Mouse (Mus musculus) c-Kit-positive CD71-positive TER-119-negative erythroid progenitor cells, embryonic 14.5 days (primary cell): ENCODE results near the gene Mical3.

Experiments
- DNase-seq: peaks from one replicate; pipeline ENCODE4 v3.0.0-alpha.2; 2013; ENCODE audit warnings: low read depth

Gene Mical3

DNA sequence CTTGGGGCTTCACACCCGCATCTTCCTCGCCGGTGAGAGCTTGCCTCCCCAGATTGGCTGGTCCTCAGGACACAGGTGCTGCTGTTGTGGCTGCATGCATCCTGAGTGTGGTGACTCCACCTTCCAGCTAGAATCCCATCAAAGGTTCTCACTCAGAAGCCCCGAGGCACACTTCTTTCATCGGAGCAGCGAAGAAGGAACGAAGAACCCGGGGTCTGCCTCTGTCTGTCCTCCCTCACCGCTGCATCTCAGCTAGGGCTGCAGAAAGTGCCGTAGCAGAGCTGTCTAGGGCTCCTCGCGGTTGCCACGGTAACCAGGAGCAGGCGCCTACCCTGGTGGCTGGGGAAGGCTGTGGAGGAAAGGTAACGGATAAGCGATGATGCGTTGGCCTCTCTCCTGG, at the start of gene Mical3:
Gene Mical3 (minus strand): TSS at position 227 of the 400 bp plus-strand sequence.
- DNase-seq, result no peak

DNA sequence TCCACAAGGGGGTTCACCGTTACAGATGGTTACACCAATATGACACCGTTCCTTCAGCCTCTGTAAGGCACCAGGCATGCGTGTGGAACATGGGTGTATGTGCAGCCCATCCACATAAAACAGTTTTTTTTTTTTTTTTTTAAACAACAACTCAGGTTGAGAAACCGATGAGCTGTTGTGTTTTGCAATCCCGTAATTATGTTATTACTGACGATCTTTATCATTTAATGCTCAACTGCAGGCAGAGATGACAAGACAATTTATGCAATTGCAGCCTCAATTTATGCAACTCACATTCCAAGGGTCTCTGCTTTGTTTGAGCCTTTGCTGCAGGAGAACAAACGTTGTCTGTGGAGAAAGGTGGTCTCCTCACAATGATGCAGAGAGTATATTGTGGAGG, 49.0 kb upstream of the Mical3 start:
- DNase-seq, result no peak

DNA sequence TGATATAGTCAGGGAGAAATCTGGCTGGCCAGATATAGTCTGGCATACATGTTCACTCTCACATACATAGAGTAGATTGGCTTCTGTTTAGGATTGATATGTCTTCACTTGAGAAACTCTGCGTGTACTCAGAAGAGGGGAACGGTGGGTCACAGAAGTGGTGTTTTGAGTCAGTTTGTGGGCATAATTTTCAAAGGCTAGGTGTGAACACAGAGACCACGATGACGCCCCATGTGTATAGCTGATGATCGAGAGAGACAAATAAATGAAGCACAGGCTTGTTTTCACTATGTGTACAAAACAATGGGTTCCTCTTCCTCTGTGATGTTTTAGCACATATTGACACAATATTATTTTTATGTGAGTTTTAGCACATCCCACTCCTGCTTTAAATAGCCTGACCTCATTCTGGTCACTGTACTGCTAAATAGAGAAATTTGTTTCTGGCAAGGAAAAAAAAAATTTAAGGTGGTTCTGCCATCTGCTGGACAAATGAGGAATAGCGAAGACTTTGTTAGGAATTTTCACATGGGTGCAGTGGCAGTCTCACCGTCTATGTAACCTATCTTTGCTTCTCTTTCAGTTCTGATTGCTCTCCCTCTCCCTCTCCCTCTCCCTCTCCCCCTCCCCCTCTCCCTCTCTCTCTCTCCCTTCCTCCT, 48.0 kb upstream of the Mical3 start:
- peak; percentile 49 for DNase-seq

DNA sequence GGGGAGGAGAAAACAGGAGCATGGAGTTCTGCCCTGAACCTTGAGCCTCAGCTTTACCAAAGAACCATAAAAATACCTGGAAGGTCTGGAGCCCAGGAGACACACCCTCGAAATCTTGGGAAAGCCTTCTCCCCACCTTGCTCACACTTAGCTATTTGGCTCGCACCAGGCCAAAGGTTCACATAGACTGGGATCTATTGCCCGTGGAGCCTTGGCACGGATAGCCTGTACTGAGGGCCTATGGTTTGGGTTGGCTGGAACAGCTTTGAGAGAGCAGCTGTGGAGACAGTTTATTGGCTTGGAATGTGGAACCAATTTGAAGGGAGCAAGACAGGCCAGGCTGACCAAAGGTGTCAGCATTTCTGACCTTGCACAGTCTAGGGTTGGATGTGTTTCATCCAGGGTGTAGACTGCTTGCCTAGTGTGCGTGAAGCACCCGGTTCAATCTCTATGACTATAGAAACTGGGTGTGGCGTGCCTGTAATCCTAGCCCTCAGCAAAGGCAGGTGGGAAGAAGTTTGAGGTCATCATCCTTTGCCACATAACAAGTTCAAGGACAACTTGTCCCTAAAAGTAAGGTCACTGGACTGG, 46.4 kb upstream of the Mical3 start:
- no peak for DNase-seq

DNA sequence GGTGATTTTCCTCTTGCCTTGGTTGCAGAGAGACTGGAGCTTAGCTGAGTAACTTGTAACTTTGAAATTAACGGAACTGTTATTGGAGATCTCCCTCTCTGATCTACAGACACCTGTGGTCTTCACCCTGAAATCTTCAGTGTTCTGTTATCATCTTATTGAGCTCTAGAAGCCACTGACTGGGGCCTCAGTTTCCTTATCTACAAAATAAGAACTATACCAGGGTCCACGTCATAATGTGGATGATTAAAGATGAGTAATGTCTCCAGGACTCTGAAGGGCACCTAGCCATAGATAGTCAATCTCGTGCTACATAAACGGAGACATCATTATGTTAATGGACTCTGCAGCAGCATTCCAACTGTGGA, 45.9 kb upstream of the Mical3 start:
- DNase-seq, result no peak

DNA sequence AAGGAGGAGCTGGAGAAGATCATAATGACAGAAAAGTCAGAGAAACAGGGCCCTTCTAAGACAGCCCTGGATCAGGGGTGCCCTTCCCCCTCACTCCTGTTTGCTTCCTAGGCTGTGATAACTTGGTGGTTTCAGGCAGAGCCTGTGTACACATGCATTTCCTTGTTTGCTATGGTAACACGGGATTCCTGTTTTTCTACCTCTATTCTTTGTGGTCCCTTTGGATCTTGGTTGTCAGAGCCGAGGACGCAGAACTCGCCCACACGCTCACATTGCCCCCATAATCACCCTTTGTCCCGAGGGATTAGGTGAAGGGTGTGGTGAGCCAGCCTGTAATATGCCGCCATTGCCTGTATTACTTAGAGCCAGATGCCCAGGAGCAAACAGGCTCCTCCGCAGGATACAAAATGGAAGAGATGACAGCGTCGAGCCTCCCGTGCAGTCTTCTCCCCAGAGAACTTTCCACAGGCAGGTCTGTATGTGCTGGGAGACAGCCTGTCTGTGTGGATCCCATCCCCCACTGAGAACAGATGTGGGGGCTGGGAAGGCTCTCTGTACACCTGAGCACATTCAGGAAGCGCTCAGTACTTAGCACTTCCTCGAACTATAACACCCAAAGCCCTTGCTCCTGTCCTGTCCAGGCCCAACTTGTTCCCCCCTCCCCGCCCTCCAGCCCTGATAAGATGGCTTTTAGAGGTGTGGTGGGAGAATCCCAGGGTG, 45.4 kb upstream of the Mical3 start:
- DNase-seq, result no peak

DNA sequence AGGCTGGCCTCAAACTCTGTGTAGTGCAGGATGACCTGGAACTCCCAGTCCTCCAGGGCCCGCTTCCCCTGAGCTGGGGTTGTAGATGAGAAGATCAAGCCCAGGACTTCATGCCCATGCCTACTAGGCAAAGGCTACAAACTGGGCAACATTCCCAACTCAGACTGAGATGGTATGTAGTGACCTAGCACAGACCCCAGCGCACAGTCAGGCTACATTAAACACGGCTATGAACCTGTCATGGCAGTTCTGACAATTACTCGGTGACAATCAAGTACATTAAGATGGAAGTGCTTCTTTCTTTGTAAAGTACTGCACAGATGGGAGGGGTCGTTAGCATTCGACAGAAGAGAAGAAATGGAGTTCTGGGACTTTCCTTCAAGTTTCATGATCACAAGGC, 44.0 kb upstream of the Mical3 start:
- DNase-seq, result no peak

DNA sequence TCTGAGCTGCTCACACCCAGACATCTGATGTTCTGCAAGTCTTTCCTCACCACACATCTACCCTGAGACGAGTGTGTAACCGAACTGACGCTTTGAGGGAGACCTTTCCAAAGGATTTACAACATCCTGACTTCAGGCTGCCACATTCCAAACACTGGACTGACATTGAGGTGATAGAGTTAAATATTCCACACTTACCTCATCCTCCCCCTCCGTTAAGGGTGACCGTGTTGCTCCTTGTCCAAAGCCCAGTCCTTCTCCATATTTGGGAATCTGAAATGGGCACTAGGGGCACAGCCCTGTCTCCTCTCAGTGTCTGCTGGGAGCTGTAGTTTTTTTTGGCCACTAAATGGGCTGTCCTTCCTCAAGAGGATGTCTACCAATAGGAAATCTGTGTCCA, 42.7 kb upstream of the Mical3 start:
- DNase-seq, result no peak

DNA sequence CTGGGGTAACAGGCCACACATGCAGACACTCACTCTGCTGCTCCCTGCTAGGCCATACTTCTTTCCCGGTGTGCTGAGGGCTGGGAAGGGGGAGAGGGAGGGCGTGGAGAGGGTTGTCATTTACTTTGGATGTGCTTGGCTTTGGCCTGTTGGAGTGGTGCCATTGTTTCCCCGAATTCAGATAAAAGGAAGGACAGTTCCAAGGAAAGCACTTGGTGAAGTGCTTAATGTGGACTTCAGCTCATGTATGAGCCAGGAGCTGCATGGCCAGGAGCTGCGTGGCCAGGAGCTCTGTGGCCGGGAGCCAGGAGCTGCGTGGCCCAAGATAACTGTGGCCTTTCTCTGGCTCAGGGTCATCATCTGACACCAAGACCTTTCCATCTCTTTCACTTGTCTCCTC, 40.3 kb upstream of the Mical3 start:
- no peak for DNase-seq

DNA sequence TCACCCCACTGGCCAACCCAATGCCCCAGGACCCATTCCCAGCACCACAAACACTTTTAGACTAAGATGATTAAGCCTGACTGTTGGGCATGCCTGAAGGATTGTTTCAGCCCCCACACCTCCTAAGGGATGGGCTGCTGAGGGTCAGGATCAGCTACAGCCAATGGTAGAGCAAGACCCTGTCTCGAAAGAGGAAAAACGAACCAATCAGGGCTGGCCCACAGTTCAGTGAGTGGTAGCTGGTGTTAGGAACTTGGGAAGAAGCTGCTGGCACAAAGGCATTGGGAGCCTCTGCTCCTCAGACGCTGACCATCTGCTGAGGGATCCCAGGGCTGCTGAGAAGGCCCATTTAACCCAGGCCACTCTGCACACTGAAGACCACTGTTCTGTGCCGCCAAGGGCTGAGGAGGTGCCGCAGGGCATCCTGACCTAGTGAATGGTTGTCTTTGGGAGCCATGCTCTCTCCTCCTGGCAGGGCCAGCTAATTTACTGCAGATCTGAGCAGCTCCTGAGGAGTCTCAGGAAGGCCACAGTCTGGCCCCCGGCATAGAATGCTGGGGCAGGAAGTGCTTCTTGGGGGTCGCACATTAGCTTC, 36.7 kb upstream of the Mical3 start:
- no peak for DNase-seq

DNA sequence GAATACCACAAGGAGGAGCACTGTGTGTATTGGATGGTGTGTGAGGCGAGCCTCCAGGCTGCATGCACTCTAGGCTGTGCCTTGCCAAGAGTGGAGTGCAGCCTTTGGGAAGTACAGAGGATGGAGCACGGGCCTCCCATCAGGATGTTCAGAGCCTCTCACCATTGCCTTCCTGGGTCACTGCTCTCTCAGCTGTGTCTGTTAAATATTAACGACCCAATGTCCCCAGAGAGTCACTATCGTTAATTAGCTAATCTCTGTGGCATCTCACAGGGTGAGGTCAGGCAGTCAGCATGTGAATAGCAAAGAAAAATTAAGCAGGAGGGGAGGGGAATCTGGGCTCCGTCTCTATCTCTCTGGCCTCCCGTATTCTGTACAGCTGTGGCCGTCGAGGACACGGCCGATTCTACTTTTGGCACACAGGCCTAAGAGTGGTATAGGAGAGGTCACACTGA, 35.3 kb upstream of the Mical3 start:
- no peak for DNase-seq

DNA sequence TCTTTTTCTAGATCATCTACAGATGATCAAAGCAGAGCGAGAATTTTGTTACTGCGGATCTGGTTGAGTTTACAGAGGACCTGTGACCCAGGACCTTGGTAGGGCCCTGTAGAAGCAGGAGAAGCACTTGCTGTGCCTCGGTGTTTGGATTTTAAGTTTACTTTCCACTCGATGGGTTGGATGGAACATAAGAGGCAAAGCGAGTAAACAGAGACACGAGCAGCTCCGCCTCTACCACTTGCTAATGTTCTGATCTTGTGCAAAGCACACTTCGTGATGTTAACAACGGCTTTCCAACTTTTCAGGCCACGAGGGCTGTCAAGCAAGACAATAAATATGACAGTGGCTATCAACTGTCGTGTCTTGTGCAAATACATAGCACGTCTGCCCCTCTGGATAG, 31.8 kb upstream of the Mical3 start:
- no peak for DNase-seq

DNA sequence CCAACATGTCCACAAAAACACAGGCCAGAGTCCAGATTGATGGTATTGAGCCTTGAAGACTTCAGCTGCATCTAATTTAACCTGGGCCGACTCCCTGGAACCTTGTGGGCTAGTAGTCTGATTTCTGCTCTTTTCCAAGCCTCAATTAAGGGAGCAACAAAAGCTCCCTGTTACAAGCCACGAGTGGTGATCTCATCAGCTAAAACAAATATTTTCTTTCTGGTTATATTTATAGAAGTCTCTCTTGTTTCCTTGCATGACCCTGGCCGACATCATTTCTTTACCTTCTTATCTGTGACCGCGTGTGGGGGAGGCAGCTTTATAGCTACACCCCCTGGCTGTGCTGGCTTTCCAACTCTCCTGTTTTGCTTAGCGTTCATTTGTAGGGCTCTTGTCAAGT, 29.3 kb upstream of the Mical3 start:
- no peak for DNase-seq

DNA sequence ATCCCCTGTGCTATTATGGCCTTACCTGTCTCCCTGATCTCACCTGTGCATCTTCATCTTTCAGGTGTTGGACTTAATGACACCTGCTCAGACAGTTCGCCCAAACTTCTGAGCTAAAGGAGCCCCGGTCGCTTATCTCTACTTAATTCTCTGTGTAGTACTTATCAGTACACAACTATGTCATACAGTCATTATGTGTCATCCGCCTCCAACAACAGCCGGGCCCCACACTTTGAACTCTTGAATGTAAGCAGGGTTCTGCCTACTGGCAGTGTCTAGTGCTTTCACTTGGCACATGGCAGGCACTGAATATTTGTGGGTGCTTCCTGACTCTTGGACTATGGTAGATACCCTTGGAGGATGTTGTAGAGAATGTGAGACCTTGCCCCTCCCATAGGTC, 28.8 kb upstream of the Mical3 start:
- no peak for DNase-seq

DNA sequence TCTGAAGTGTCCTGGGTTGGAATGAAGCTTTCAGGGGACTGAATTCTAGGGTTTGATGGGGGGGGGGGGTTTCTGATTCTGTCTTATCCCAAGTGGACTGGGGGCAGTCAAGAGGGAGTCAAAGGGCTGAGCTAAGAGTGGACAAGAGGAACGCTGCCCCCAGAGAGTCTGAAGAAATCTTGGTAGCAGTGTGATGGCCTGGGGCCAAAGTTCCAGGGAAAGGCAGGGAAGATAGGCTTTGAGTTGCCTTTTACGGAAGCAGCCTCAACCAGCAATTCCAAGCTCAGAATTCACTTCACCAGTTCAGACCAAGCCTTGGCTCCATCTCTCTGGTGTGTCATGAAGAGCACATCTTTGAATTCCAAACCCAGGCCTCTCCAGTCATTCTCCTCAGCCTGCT, 25.2 kb upstream of the Mical3 start:
- DNase-seq, result no peak

DNA sequence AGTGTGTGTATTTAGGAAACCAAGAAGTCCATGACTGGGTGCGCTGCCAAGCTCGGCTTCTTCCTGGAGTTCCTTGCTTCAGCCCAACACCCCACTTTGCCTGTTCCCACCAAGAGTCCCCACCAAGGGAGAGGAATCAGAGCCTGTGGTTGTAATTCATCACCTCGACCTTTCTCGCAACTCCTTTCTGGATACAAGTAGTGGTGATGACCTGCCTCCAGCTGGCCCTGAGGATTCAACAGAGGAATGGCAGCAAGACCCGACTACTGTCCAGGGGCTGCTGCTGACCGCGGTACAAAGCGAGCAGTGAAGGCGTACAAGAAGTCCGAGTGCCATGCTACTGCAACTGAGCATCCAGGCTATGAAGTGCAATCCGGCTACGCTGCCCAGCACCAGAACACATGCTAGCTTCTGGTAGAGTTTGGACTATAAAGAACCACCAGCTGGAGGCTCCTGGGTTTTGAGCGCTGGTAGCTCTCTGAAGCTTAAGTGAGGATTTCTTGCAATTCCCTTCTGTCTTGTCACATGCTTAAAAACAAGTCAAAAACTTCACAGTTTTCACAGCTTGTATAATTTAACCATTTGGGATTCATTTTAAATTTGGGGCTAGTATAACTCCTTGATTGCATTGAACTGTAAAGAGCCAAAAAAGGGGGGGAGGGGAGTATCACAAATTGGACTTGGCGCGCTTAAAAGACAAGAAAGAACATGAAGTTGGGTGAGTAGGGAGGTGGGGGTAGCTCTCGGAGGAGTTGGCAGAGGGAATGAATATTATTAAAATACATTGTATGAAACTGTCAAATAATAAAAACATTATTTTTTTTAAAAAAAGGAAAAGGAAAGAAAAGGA, 23.9 kb upstream of the Mical3 start:
- DNase-seq, result no peak

DNA sequence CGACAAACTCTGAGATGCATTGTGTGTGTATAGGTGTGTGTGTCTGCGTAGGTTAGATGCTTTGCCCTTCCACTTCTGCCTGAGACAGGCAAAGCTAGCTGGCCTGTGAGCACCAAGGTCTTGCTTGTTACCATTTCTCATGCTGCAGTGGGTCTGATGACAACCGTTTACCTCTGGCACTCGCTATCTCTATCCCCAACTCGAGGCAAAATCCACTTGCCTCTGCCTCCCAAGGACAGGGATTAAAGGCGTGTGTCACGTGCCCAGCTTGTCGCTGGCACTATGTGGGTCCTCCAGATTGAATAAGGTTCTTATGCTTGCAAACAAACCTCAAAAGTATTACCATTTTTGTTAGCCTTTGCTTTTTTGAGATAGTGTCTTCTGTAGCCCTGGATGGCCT, 22.4 kb upstream of the Mical3 start:
- no peak for DNase-seq

DNA sequence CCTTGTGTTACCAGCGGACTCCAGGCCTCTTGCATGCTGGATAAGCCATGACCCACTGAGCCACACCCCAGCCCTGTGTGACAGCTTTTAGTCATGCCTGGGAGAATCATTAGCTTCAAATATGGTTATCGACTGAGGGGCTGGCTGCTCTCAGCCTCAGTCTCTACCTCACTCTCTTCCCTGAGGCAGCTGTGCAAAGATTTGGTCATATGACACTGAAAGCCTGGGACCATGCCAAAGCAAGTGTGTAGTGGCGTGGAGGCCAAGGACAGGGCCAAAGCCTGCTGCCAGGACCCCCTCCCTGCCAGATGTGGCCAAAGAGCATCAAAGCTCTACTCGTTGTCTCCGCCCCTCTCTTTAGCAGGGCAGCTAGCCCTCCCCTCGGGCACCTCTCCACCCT, 20.9 kb upstream of the Mical3 start:
- no peak for DNase-seq

DNA sequence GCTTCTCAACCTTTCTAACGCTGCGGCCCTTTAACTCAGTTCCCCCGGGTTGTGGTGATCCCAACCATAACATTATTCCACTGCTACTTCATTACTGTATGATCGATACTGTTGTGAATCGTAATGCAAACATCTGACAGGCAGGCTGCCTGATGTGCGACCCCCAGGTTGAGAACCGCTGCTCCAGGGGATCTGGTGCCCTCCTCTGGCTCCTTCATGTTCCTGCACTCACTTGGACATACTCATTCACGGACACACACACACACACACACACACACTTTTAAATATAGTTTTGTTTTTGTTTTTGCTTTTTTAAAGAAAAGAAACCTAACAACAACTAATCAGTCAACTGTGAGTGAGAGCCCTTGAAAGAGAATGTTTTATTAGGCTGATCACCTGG, 19.3 kb upstream of the Mical3 start:
- DNase-seq, result no peak

DNA sequence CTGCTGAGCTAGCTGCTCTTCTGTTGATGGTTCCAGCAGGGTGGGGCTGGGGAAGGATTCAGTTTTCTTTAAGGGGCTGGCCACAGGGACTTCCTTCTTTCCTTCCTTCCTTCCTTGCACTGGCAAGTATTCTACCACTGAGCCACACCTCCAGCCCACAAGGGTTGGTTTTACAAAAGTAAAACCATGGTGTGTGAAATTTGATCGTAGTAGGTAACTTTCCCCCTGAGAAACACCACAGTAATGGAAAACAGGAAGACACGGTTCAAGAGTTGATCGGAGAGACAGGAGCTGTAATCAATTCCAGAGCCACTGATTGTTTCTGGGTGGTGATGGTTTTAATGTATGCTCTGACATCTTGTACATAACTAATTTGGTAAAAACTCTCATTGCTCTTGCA, 18.6 kb upstream of the Mical3 start:
- no peak for DNase-seq

DNA sequence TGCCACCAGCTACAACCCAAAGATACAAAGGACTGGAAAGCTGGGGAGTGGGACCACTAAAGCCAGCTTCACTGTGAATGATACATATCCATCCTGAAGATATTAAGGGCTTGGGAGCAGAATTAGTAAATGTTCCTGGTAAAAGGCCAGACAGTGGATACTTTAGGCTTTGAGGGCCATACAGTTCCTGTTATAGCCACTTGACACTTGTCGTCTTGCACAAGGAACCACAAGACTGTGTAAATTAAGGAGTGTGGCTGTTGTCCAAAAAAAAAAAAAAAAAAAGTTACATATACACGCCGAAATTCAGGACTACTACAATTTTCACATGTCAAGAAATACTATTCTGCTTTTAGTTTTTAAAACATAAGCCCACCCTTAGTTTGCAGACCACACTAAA, 17.6 kb upstream of the Mical3 start:
- DNase-seq, result no peak

DNA sequence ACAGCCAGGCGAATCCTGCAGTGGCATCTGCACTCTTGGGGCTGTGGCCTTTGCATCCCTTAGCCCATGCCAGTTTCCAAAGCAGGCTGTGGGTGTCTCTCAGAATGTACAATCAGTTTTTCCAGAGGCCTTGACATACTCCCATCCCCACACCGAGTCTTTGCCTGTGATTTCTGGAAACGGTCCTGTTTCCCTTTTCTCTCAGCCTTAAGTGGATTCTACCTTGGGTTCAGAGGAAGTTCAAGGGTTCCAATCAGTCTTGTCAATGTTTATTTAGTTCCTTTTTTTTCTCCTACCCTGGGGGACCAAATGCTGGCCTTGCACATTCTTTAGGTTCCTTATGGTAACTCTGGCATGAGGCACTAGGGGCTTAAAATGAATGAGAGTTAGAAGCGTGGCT, 16.0 kb upstream of the Mical3 start:
- no peak for DNase-seq
